Mouse (Mus musculus): ENCODE data around the gene Dhrs3. TPM values are rescaled to one million over a fixed set of nuclear protein-coding genes. Genes with fewer than 3 reads are reported as not detected.

Gene Dhrs3
- polyA plus RNA-seq, 1 experiment from 2014 or later, result 229 TPM

GRCm38 (mm10) chr4:144903088-144903487 is 10.5 kb downstream of the Dhrs3 start:
- Histone ChIP-seq H3K9ac (replicated peaks; ENCODE audit: low read depth) (no peak overlapping the region), H3K4me3 (ENCODE audit: low read depth, low read length) (no peak overlapping the region), H3K27ac (ENCODE audit: low read length) (peak overlapping the region; percentile 58), H3K9me3 (ENCODE audit: low read length) (no peaks in the 10 kb centered on the region), H3K4me1 (ENCODE audit: insufficient read depth, low read depth, low read length) (peaks cover 51% of the 10 kb centered on the region), H3K36me3 (ENCODE audit: insufficient read depth, low read length) (0 out of 2 replicates have a peak, but pooled peaks cover 9% of the 10 kb centered on the region), H3K4me2 (replicated peaks; ENCODE audit: low read depth, low read length) (no peak overlapping the region), H3K27me3 (replicated peaks; ENCODE audit: insufficient read depth, low read length) (no peaks in the 10 kb centered on the region)
- ATAC-seq (no peak), DNase-seq (ENCODE audit: low spot score) (no peak)
- TF ChIP-seq CTCF (IDR thresholded peaks at IDR 0.05) (no peak), EP300 (IDR thresholded peaks at IDR 0.05) (no peak)
- 90% methylated on average over 1 of the region's 1 CpGs for WGBS

- H3K9me3 ChIP-seq (ENCODE audit: low read length), result no peaks in the 10 kb centered on the region
- peak overlapping the region; percentile 58 for H3K27ac ChIP-seq (ENCODE audit: low read length)
- ATAC-seq, result peak; percentile 87
- no peak for TF ChIP-seq CTCF (IDR thresholded peaks at IDR 0.05)
- TF ChIP-seq EP300 (IDR thresholded peaks at IDR 0.05), result peak; percentile 99
- H3K9ac ChIP-seq (replicated peaks; ENCODE audit: low read depth), result no peak overlapping the region
- H3K4me3 ChIP-seq (ENCODE audit: low read depth, low read length), result no peak overlapping the region
- 0 out of 2 replicates have a peak, but pooled peaks cover 9% of the 10 kb centered on the region for H3K36me3 ChIP-seq (ENCODE audit: insufficient read depth, low read length)
- DNase-seq (ENCODE audit: low spot score), result peak; percentile 93
- no peaks in the 10 kb centered on the region for H3K27me3 ChIP-seq (replicated peaks; ENCODE audit: insufficient read depth, low read length)
- 18% methylated on average over 3 of the region's 3 CpGs for WGBS
- H3K4me1 ChIP-seq (ENCODE audit: insufficient read depth, low read depth, low read length), result peaks cover 55% of the 10 kb centered on the region
- H3K4me2 ChIP-seq (replicated peaks; ENCODE audit: low read depth, low read length), result no peak overlapping the region
Observed at GRCm38 (mm10) chr4:144903932-144904331, 11.3 kb downstream of the Dhrs3 start.

- Histone ChIP-seq H3K27ac (ENCODE audit: low read length) (0 out of 2 replicates have a peak overlapping the region, but pooled peaks have one; percentile 58), H3K4me2 (replicated peaks; ENCODE audit: low read depth, low read length) (no peak overlapping the region), H3K36me3 (ENCODE audit: insufficient read depth, low read length) (0 out of 2 replicates have a peak, but pooled peaks cover 4% of the 10 kb centered on the region), H3K4me1 (ENCODE audit: insufficient read depth, low read depth, low read length) (peaks cover 60% of the 10 kb centered on the region), H3K9me3 (ENCODE audit: low read length) (no peaks in the 10 kb centered on the region), H3K27me3 (replicated peaks; ENCODE audit: insufficient read depth, low read length) (no peaks in the 10 kb centered on the region), H3K4me3 (ENCODE audit: low read depth, low read length) (no peak overlapping the region), H3K9ac (replicated peaks; ENCODE audit: low read depth) (no peak overlapping the region)
- 71% methylated on average over 5 of the region's 5 CpGs for WGBS
- TF ChIP-seq CTCF (IDR thresholded peaks at IDR 0.05) (no peak), EP300 (IDR thresholded peaks at IDR 0.05) (no peak)
- DNase-seq (ENCODE audit: low spot score) (no peak), ATAC-seq (no peak)
Observed at GRCm38 (mm10) chr4:144905128-144905527, 12.5 kb downstream of the Dhrs3 start.

GRCm38 (mm10) chr4:144906001-144906889 is 13.6 kb downstream of the Dhrs3 start:
- Histone ChIP-seq H3K4me2 (replicated peaks; ENCODE audit: low read depth, low read length) (no peak overlapping the region), H3K4me3 (ENCODE audit: low read depth, low read length) (no peak overlapping the region), H3K9me3 (ENCODE audit: low read length) (no peaks in the 10 kb centered on the region), H3K27ac (ENCODE audit: low read length) (peak overlapping the region; percentile 58), H3K4me1 (ENCODE audit: insufficient read depth, low read depth, low read length) (peaks cover 53% of the 10 kb centered on the region), H3K9ac (replicated peaks; ENCODE audit: low read depth) (no peak overlapping the region), H3K36me3 (ENCODE audit: insufficient read depth, low read length) (0 out of 2 replicates have a peak, but pooled peaks cover 4% of the 10 kb centered on the region), H3K27me3 (replicated peaks; ENCODE audit: insufficient read depth, low read length) (no peaks in the 10 kb centered on the region)
- ATAC-seq (peak; percentile 56), DNase-seq (ENCODE audit: low spot score) (peak; percentile 80)
- TF ChIP-seq CTCF (IDR thresholded peaks at IDR 0.05) (peak; percentile 39; the same call in 1 of the 2 replicates), EP300 (IDR thresholded peaks at IDR 0.05) (no peak)
- 44% methylated on average over 8 of the region's 8 CpGs for WGBS

GRCm38 (mm10) chr4:144906978-144907703 is 14.5 kb downstream of the Dhrs3 start:
- ATAC-seq (no peak), DNase-seq (ENCODE audit: low spot score) (no peak)
- no peak for TF ChIP-seq CTCF (IDR thresholded peaks at IDR 0.05)
- TF ChIP-seq EP300 (IDR thresholded peaks at IDR 0.05), result no peak

GRCm38 (mm10) chr4:144908825-144909224 is 16.2 kb downstream of the Dhrs3 start:
- no peak overlapping the region for H3K9ac ChIP-seq (replicated peaks; ENCODE audit: low read depth)
- H3K27ac ChIP-seq (ENCODE audit: low read length), result peak overlapping the region; percentile 20; the same call in 1 of the 2 replicates
- ATAC-seq, result no peak
- H3K9me3 ChIP-seq (ENCODE audit: low read length), result no peaks in the 10 kb centered on the region
- DNase-seq (ENCODE audit: low spot score), result peak; percentile 48
- 0 out of 2 replicates have a peak, but pooled peaks cover 4% of the 10 kb centered on the region for H3K36me3 ChIP-seq (ENCODE audit: insufficient read depth, low read length)
- H3K27me3 ChIP-seq (replicated peaks; ENCODE audit: insufficient read depth, low read length), result no peaks in the 10 kb centered on the region
- no peak overlapping the region for H3K4me3 ChIP-seq (ENCODE audit: low read depth, low read length)
- H3K4me1 ChIP-seq (ENCODE audit: insufficient read depth, low read depth, low read length), result peaks cover 37% of the 10 kb centered on the region
- no peak overlapping the region for H3K4me2 ChIP-seq (replicated peaks; ENCODE audit: low read depth, low read length)
- TF ChIP-seq EP300 (IDR thresholded peaks at IDR 0.05), result no peak
- no peak; the same call in 1 of the 2 replicates for TF ChIP-seq CTCF (IDR thresholded peaks at IDR 0.05)

More at GRCm38 (mm10) chr4:144906978-144907703, 14.5 kb downstream of the Dhrs3 start:
- Histone ChIP-seq H3K9me3 (ENCODE audit: low read length) (no peaks in the 10 kb centered on the region), H3K27me3 (replicated peaks; ENCODE audit: insufficient read depth, low read length) (no peaks in the 10 kb centered on the region), H3K27ac (ENCODE audit: low read length) (peak overlapping the region; percentile 58; the same call in 1 of the 2 replicates), H3K4me1 (ENCODE audit: insufficient read depth, low read depth, low read length) (peaks cover 49% of the 10 kb centered on the region), H3K4me2 (replicated peaks; ENCODE audit: low read depth, low read length) (no peak overlapping the region), H3K4me3 (ENCODE audit: low read depth, low read length) (no peak overlapping the region), H3K9ac (replicated peaks; ENCODE audit: low read depth) (no peak overlapping the region), H3K36me3 (ENCODE audit: insufficient read depth, low read length) (0 out of 2 replicates have a peak, but pooled peaks cover 4% of the 10 kb centered on the region)
- 71% methylated on average over 4 of the region's 4 CpGs for WGBS
